Mouse (Mus musculus) heart, postnatal 25 days (tissue): ENCODE measurements around the gene Rapgef6. TPM values are rescaled to one million over a fixed set of nuclear protein-coding genes. Genes with fewer than 3 reads are reported as not detected.

Source experiments
- DNase-seq: peaks from one replicate; pipeline ENCODE4 v3.0.0; 2022; ENCODE audit warnings: low spot score
- intact Hi-C: fragments of 180-260 bp; cut with DNase I; formaldehyde crosslinking; loops from one replicate; pipeline ENCODE4 v1.15.1; 2025
- total RNA-seq, 2 experiments: library from RNA; stranded (reverse); gene quantifications; 2 replicates each; pipeline ENCODE4 v1.2.3; 2021

Gene Rapgef6
- total RNA-seq, 2 experiments from 2014 or later: 15.8 to 17.9 TPM

GRCm38 (mm10) chr11:54675792-54676489 is 153.3 kb downstream of the Rapgef6 start:
- intact Hi-C loops: no loop called here

GRCm38 (mm10) chr11:54679141-54679540 is 156.5 kb downstream of the Rapgef6 start:
- intact Hi-C loops: no loop called here
- DNase-seq: no peak

More at GRCm38 (mm10) chr11:54675792-54676489, 153.3 kb downstream of the Rapgef6 start:
- no peak for DNase-seq

GRCm38 (mm10) chr11:54684831-54685230 is 162.2 kb downstream of the Rapgef6 start:
- no peak for DNase-seq
- intact Hi-C loops: no loop called here

DNA sequence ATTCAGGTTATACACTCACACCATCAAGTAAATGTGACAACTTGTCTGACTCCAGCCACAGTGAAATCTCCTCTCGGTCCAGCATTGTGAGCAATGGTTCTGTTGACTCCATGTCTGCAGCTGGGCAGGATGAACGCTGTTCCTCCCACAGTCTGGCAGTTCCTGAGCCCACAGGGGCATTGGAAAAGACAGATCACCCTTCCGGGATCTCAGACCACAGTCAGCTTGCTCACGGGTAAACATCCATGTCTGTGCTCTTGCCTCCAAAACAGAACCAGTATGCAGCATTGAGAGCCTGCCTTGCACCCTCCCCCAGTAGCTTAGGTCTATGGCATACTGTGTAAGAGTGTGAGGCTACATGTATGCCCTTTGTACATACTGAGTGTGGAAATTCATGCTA is 167.5 kb downstream of the Rapgef6 start:
- intact Hi-C loops: no loop called here
- no peak for DNase-seq

DNA sequence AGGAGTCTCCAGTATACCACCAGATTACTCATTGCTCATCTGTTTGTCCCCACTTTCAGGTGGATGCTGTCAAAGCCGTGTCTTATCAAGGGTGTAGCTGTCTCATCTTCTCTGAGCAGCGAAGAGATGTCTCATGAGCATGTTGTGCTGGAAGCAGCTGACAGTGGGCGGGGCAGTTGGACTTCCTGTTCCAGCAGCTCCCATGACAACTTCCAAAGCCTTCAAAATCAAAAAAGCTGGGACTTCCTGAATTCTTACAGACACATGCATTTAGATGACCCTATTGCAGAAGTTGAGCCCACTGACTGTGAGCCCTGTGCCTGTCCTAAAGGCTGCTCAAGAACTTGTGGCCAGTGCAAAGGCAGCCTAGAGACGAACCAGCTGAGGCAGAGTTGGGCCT is 168.5 kb downstream of the Rapgef6 start:
- peak; percentile 12 for DNase-seq
- intact Hi-C loops: no loop called here

DNA sequence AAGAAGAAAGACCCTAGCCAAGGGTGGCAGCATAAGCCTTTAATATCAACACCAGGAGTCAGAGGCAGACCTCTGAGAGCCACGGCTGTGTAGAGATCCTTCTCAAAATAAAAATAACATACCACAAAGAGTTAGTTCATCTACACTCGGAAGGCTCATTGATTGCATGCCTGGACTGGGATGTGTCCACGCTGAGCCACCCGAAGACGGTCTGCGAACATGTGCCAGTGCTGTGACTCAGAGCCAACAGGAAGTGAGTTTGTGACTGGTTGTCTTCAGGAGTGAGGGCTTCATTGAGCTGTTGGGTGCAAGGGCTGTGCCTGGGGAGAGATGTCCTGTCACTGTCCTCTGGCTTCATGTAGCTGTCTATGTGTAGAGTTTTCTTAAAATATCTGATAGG is 171.0 kb downstream of the Rapgef6 start:
- intact Hi-C loops: no loop called here
- no peak for DNase-seq

DNA sequence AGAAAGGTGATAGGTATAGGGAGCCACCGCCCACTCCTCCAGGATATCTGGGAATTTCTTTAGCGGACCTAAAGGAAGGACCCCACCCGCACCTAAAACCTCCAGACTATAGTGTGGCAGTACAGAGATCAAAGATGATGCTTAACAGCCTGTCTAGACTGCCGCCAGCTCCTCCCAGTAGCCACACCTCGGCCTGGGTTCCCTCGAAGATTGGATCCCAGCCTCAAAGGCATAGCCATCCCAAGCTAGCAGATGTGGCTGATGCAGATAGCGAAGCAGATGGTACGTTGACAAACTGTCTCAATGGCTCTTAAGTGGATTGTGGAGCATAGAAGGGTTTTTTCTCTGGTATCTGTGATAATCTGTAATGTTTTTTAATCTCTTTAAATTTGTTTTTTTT is 171.6 kb downstream of the Rapgef6 start:
- intact Hi-C loops: no loop called here
- no peak for DNase-seq

GRCm38 (mm10) chr11:54695951-54696350 is 173.3 kb downstream of the Rapgef6 start:
- intact Hi-C loops: no loop called here
- no peak for DNase-seq

DNA sequence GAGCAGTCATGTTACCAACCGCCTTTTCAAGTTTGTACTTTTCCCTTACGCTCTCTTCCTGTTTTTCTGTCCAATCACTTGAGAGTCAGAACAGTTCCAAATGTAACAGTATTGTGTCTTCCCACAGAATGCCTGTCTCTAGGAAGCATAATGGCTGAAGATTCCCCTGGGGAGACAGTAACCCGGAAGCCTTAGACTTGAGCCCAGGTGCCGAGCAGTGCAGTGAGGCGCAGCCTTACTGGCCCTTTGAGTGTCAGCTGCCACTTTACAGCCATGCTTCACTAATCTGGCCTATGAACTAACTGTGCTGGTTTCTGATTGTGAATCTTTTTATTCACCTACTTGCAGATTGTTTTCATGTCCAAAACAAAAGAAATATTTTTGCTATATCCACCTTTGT is 175.0 kb downstream of the Rapgef6 start:
- no peak for DNase-seq
- intact Hi-C loops: no loop called here

- intact Hi-C loops: no loop called here
- DNase-seq: no peak
These were observed 176.0 kb downstream of the Rapgef6 start for GRCm38 (mm10) chr11:54698636-54699035.

DNA sequence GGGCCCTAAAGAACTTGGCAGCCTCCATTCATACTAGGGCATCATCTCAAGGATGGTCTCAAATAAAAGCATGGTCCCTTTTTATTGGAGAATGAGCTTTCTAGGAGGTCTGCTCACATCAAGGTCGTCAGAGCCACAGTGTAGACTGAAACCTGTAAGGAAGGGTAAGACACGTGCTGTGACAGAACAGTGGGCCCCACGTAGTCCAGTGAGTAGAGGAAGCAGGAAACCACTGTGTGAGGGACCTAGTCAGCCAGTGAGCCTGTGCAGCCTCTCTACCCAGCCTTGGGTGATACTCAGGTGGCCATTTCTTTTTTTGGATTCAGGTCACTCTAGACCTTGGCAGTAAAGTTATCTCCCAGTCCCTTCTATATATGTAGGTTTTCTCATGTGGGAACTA is 177.3 kb downstream of the Rapgef6 start:
- DNase-seq: no peak
- intact Hi-C loops: loop anchor here (10.0 kb wide), 1 partner anchor 285 kb away; no protein-coding TSS in a partner anchor

GRCm38 (mm10) chr11:54701848-54702247 is 179.2 kb downstream of the Rapgef6 start:
- DNase-seq: no peak
- intact Hi-C loops: loop anchor here (2.0 to 10.0 kb wide), 2 partner anchors 225 to 283 kb away; no protein-coding TSS in a partner anchor

GRCm38 (mm10) chr11:54703306-54703705 is 180.7 kb downstream of the Rapgef6 start:
- DNase-seq: peak; percentile 26
- intact Hi-C loops: loop anchor here (1.0 to 10.0 kb wide), 3 partner anchors 160 to 281 kb away; no protein-coding TSS in a partner anchor

DNA sequence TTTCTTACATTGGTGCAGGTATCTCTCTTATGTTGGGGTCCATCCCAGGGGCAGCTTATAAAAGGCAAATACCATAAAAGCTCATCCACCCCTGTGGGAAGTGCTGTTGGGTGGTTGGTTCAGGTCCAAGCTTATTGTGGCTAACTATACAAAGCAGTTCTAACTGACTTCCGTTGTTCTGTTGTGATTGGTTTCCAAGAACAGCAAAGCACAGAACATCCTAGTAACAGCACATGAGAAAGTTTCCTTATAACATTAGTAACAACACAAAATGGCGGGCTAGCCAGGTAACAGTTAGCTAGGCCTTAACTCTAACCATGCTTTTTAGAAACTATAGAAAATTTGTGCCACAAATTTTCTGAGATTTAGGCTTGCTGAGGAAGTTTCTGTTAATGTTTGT is 185.5 kb downstream of the Rapgef6 start:
- no peak for DNase-seq
- intact Hi-C loops: loop anchor here (5.0 to 10.0 kb wide), 2 partner anchors 79 to 277 kb away; partner anchors contain the start of gene Cdc42se2

DNA sequence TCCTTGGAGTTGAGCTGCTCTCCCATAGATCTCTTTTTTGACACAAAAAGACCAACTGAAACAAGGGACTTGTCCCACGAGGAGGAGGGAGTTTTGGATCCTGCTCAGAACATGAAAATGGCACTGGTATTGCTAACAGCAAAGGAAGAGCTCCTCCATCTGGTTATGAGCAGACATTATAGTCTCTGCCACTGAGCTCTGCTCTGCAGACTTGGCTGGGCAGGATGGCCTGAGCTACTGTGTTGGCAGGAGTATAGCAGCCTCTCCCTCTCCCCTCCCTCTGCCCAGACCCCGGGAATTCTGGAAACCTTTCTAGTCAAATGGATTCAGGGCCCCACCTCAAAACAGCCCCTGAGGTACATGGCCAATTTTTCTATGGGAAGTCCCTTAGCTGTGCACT is 187.0 kb downstream of the Rapgef6 start:
- intact Hi-C loops: loop anchor here (5.0 to 10.0 kb wide), 2 partner anchors 78 to 275 kb away; partner anchors contain the start of gene Cdc42se2
- no peak for DNase-seq

DNA sequence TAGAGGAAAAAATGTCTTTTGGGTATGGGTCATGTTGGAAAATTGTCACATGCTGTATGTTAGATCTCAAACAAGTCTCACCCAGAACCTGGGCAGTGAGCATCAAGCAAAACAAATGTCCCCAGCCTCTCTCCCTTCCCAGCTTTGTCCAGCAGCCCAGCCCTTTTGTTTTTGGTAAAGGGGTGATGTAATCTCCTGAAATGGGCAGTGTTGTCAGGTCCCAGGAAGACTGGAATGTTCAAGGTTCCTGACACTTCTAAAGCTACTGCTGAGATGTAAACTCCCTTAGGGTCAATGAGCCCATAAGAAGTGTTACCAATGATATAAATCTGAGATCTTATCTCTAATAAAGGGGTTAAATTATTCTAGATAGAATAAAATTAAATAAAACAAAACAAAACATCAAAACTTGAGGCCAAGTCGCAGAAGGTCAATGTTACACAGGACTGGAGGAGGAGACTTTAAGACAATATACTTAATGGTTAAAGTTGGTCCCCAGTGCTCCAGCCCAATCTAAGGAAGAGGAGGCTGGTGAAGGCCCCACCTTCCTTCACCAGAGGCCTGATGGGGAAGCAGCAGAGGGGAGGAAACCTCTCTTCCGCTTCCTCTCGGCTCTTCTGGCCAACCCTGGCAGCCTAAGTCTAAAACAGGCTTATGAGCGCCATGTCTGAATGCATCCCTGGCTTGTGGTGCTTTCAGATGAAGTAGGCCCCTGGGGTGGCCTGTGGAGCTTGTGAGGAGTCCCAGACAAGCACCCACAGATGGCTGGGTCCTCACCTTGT is 188.1 kb downstream of the Rapgef6 start:
- DNase-seq: no peak
- intact Hi-C loops: no loop called here

DNA sequence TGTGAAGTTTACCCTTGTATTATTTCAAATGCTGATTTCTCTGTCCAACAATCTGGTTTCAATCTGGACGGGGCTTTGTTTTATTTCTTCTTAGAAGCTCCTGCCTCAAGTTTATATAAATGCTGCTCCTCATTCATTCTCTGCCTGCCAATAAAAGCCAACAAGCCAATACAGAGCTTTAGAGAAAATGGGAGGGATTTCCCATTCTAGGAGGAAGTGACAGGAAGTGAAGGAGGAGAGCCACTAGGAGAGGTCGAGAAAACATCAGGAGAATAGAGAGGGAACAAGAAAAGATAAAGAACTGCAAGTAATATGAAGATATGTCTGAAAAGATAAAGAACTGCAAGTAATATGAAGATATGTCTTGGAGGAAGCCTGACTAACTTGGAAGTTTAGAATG is 190.2 kb downstream of the Rapgef6 start:
- intact Hi-C loops: no loop called here
- no peak for DNase-seq

DNA sequence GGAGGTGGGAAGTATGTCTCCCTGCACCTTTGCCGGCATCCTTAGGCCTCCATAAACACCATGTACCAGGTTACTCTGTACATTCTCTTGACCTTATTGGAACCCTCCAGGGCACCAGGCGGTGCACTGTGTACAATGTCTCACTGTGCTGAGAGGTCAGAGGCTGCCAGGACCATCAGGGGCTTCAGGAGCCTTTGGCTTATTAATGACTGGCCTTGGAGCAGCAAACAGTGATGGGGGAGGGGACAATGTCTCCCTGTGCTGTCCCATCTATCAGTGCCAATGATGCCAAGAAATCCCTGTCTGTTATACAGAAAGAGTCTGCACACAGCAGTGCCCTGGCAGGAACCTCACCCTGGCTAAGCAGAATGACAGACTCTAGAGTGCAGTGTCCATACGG is 195.2 kb downstream of the Rapgef6 start:
- DNase-seq: no peak

DNA sequence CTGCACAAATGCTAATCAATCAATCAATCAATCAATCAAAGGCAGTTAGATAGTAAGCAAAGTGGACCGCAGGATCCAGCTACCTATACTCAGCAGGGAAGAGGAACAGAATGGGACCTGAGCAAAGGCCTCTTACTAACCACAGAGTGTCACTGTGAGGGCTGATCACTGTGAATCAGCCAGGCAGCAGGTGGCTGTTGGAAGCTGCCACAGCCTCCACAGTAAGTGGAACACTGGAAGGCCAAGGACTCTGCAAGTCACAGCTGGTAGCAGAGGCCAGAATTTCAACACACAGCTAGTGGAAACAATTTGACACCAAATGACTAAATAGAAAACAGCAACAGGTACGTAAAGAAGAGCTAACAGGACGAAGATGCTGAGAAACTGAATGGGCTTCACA is 196.0 kb downstream of the Rapgef6 start:
- DNase-seq: no peak
- intact Hi-C loops: no loop called here

More for the DNA sequence above, 195.2 kb downstream of the Rapgef6 start:
- intact Hi-C loops: no loop called here

GRCm38 (mm10) chr11:54722057-54722456 is 199.4 kb downstream of the Rapgef6 start:
- DNase-seq: no peak
- intact Hi-C loops: no loop called here
